Mouse (Mus musculus) intestine, embryonic 14.5 days (tissue): ENCODE measurements at regions not wholly inside any gene's neighbourhood (a gene's known extent, or its start where the extent isn't known, plus 50 kb on each side); places are given as distances from the start of the nearest gene placed in this dataset.

ENCODE experiments used
- ATAC-seq: fragments of 200-750 bp; cut with Nextera tagmentation; replicated peaks from 2 replicates; pipeline ENCODE4 v1.8.0; 2017; ENCODE audit warnings: low read depth, moderate number of reproducible peaks, moderate TSS enrichment, moderate library complexity; ENCODE audit not compliant: low FRiP score, low TSS enrichment
- DNase-seq: peaks from one replicate; pipeline ENCODE4 v3.0.0-alpha.2; 2018; ENCODE audit warnings: low spot score
- H3K27ac ChIP-seq: fragments of 300-500 bp; sonication (generic); 2 replicates; pipeline ENCODE4 v1.5.1; 2014; ENCODE audit warnings: low read depth, mild to moderate bottlenecking, control low read depth
- H3K27me3 ChIP-seq: fragments of 300-500 bp; sonication (generic); replicated peaks from 2 replicates; pipeline ENCODE4 v1.6.1; 2014; ENCODE audit warnings: low read length, control low read depth; ENCODE audit not compliant: control insufficient read depth, insufficient read depth
- H3K36me3 ChIP-seq: fragments of 300-500 bp; sonication (generic); 2 replicates; pipeline ENCODE4 v1.6.1; 2014; ENCODE audit warnings: low read length, control low read depth; ENCODE audit not compliant: control insufficient read depth, insufficient read depth
- H3K4me1 ChIP-seq: fragments of 300-500 bp; sonication (generic); replicated peaks from 2 replicates; pipeline ENCODE4 v1.6.1; 2014; ENCODE audit warnings: low read length, control low read depth, mixed read lengths; ENCODE audit not compliant: control insufficient read depth, insufficient read depth
- H3K4me2 ChIP-seq: fragments of 300-500 bp; sonication (generic); 2 replicates; pipeline ENCODE4 v1.6.1; 2014; ENCODE audit warnings: low read length
- H3K4me3 ChIP-seq: fragments of 300-500 bp; sonication (generic); 2 replicates; pipeline ENCODE4 v1.5.1; 2014; ENCODE audit warnings: low read depth, low read length, control low read depth, mixed read lengths
- H3K9ac ChIP-seq: fragments of 300-500 bp; sonication (generic); 2 replicates; pipeline ENCODE4 v1.6.1; 2014; ENCODE audit warnings: mild to moderate bottlenecking, low read length
- H3K9me3 ChIP-seq: fragments of 300-500 bp; sonication (generic); 2 replicates; pipeline ENCODE4 v1.6.1; 2016; ENCODE audit warnings: low read length, control low read depth; ENCODE audit not compliant: control insufficient read depth
- WGBS: fragments of 180-500 bp; shearing (Covaris S2); extraction: QIAGEN DNeasy Blood & Tissue Kit; methylation state at CpG from one replicate; pipeline ENCODE4 v1.1.7; 2014; 5-methylcytosine and 5-hydroxymethylcytosine counted together

- Histone ChIP-seq H3K27me3 (no peaks in the 10 kb centered on the region), H3K9ac (no peak overlapping the region), H3K9me3 (no peaks in the 10 kb centered on the region), H3K4me1 (no peaks in the 10 kb centered on the region), H3K36me3 (no peaks in the 10 kb centered on the region), H3K4me3 (no peak overlapping the region), H3K4me2 (no peak overlapping the region), H3K27ac (no peak overlapping the region)
- no peak for DNase-seq
- 70% methylated on average over 10 of the region's 10 CpGs for WGBS
- ATAC-seq: no peak
Observed at GRCm38 (mm10) chr10:66865010-66865582, 230.8 kb upstream of the Jmjd1c start.

DNA sequence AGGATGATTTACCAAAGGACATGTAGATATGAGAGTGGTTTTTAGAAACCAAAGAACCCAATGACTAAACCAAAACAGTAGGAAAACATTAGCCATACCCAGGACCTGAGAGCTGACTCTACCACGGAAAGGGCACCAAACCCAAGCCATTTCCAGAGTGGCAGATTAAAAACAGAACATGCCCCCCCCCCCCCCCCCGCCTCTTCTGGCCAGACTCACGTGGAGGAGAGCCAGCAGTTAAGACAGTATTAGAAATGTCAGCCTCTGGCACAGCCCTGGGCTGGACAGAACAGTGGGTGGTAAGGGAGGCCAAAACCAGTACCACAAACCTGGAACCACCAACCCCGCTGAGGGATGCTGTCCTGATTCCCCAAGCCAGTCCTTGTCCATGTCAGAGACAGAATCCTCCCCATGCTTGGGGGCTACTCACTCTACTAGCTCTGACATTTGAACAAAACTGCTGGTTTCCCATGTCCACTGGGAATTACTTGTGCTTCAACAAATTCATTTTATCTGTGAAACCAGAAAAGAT is 224.7 kb upstream of the Jmjd1c start:
- Histone ChIP-seq H3K36me3 (no peaks in the 10 kb centered on the region), H3K9ac (no peak overlapping the region), H3K4me1 (no peaks in the 10 kb centered on the region), H3K27me3 (no peaks in the 10 kb centered on the region), H3K4me3 (no peak overlapping the region), H3K9me3 (no peaks in the 10 kb centered on the region), H3K4me2 (no peak overlapping the region), H3K27ac (no peak overlapping the region)
- 73% methylated on average over 4 of the region's 4 CpGs for WGBS
- no peak for ATAC-seq
- no peak for DNase-seq

DNA sequence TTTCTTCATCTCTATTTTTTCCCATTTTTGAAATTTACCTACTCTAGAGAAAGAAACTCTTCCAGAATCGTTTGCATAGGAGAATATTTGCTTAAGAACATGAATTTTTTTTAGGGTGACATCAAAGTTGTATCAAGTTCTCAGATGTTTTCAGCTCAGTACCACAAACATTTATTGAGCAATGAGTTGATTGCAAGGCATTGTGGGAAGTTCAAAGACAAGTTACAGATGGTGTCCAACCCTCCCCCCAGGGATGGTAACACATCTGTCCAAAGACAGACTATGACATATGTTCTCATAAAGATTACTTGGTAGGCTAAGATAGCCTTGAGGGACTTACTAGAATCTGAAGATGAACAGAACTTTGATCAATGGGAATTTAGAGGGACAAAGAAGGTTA is 224.3 kb upstream of the Jmjd1c start:
- Histone ChIP-seq H3K36me3 (no peaks in the 10 kb centered on the region), H3K27ac (no peak overlapping the region), H3K4me1 (no peaks in the 10 kb centered on the region), H3K4me2 (no peak overlapping the region), H3K27me3 (no peaks in the 10 kb centered on the region), H3K9me3 (no peaks in the 10 kb centered on the region), H3K9ac (no peak overlapping the region), H3K4me3 (no peak overlapping the region)
- DNase-seq (no peak), ATAC-seq (no peak)
- WGBS: 71% methylated on average over 1 of the region's 1 CpGs

GRCm38 (mm10) chr10:66873468-66873867 is 222.5 kb upstream of the Jmjd1c start:
- H3K27me3 ChIP-seq: no peaks in the 10 kb centered on the region
- no peak overlapping the region for H3K9ac ChIP-seq
- DNase-seq: no peak
- WGBS: 88% methylated on average over 4 of the region's 4 CpGs
- no peaks in the 10 kb centered on the region for H3K4me1 ChIP-seq
- H3K4me3 ChIP-seq: no peak overlapping the region
- H3K36me3 ChIP-seq: no peaks in the 10 kb centered on the region
- H3K4me2 ChIP-seq: no peak overlapping the region
- no peak for ATAC-seq
- H3K9me3 ChIP-seq: no peaks in the 10 kb centered on the region
- no peak overlapping the region for H3K27ac ChIP-seq

DNA sequence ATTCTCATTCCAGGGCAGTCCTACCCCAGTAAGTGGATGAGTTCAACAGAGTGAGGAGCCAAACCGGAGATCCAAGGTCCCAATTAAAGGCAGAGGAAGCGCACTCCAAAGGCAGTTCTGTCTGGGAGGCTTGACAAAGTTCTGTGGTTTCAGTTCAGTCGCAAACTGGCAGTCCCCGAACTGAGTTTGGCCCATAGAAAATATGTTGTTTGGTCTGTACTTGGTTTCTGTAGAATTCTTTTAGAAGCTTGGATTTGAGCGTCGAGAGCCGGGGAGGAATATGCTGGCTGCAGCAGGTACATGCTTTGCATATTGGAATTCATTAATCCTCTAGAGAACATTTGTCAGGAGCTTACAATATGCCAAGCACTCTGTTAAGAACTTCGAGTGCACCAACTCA is 216.9 kb upstream of the Jmjd1c start:
- Histone ChIP-seq H3K9ac (no peak overlapping the region), H3K4me3 (no peak overlapping the region), H3K4me1 (no peaks in the 10 kb centered on the region), H3K27me3 (no peaks in the 10 kb centered on the region), H3K9me3 (no peaks in the 10 kb centered on the region), H3K27ac (no peak overlapping the region), H3K4me2 (no peak overlapping the region), H3K36me3 (no peaks in the 10 kb centered on the region)
- 84% methylated on average over 8 of the region's 8 CpGs for WGBS
- no peak for DNase-seq
- ATAC-seq: no peak

DNA sequence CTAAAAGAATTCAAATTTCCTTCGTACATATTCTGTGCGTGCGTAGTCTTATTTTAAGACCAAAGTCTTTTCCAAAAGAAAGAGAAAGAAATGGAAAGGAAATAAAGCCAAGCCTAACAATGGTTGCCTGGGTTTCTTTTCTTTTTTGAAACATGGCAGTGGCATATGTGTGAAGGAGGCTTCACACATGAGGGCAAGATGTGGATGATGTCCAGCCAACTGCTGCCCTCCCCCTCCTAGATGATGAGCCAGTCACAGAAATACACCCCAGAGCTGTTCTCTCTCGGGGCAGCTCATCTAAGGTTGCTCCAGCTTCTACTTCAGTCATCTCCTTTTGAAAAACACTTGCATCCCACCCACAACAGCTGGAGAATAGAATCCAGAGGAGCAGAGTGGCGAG is 213.1 kb upstream of the Jmjd1c start:
- no peak overlapping the region for H3K9ac ChIP-seq
- H3K4me3 ChIP-seq: no peak overlapping the region
- ATAC-seq (no peak), DNase-seq (no peak)
- WGBS: 87% methylated on average over 5 of the region's 5 CpGs
- no peaks in the 10 kb centered on the region for H3K36me3 ChIP-seq
- H3K9me3 ChIP-seq: no peaks in the 10 kb centered on the region
- no peaks in the 10 kb centered on the region for H3K27me3 ChIP-seq
- no peak overlapping the region for H3K4me2 ChIP-seq
- H3K27ac ChIP-seq: no peak overlapping the region
- no peaks in the 10 kb centered on the region for H3K4me1 ChIP-seq

- no peaks in the 10 kb centered on the region for H3K27me3 ChIP-seq
- no peak overlapping the region for H3K27ac ChIP-seq
- ATAC-seq: no peak
- no peak overlapping the region for H3K4me2 ChIP-seq
- no peaks in the 10 kb centered on the region for H3K36me3 ChIP-seq
- H3K9me3 ChIP-seq: no peaks in the 10 kb centered on the region
- H3K9ac ChIP-seq: no peak overlapping the region
- no peaks in the 10 kb centered on the region for H3K4me1 ChIP-seq
- DNase-seq: no peak
- H3K4me3 ChIP-seq: no peak overlapping the region
- 66% methylated on average over 5 of the region's 5 CpGs for WGBS
Observed at GRCm38 (mm10) chr10:66885575-66885974, 210.3 kb upstream of the Jmjd1c start.

GRCm38 (mm10) chr10:66889786-66890555 is 206.0 kb upstream of the Jmjd1c start:
- Histone ChIP-seq H3K4me1 (no peaks in the 10 kb centered on the region), H3K27ac (no peak overlapping the region), H3K9ac (no peak overlapping the region), H3K27me3 (no peaks in the 10 kb centered on the region), H3K4me3 (no peak overlapping the region), H3K9me3 (no peaks in the 10 kb centered on the region), H3K4me2 (no peak overlapping the region), H3K36me3 (no peaks in the 10 kb centered on the region)
- DNase-seq (no peak), ATAC-seq (no peak)
- 71% methylated on average over 12 of the region's 12 CpGs for WGBS

DNA sequence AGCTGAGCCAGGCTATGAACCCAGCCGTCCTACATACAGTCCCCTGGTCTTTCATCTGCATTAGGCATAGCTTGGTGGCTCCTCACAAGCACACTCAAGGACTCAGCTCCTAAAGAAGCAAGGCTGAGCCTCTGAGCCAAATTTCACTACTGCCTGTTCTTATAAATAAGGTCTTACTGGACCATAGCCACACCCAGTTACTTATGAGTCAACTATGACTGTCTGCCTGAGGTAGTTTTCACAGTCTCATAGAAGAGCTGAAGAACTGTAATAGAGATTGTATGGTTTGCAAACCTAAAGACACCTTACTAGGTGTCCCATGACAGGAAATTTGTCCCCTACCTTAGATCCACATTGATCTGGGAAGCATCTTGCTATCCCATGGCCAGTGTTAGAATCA is 204.1 kb upstream of the Jmjd1c start:
- no peak overlapping the region for H3K9ac ChIP-seq
- no peaks in the 10 kb centered on the region for H3K9me3 ChIP-seq
- 83% methylated on average over 1 of the region's 1 CpGs for WGBS
- no peaks in the 10 kb centered on the region; the same call in 1 of the 2 replicates for H3K4me1 ChIP-seq
- ATAC-seq: no peak
- H3K36me3 ChIP-seq: no peaks in the 10 kb centered on the region
- no peak overlapping the region for H3K4me2 ChIP-seq
- H3K4me3 ChIP-seq: no peak overlapping the region
- H3K27me3 ChIP-seq: no peaks in the 10 kb centered on the region
- H3K27ac ChIP-seq: no peak overlapping the region
- no peak for DNase-seq
